8 mouse cellular contexts compared by ENCODE assay signal in genomic region chr6:115134501-115135331, GRCm38 (mm10). TPM values are rescaled to one million over a fixed set of nuclear protein-coding genes. Genes with fewer than 3 reads are reported as not detected.
A peak's percentile ranks its signal among the peaks of the same experiment; 100 is the strongest.
DNase-seq lines count a peak whose midpoint lies in the region; ATAC-seq lines count a peak whose summit lies in the region.

Syn2 (plus strand) TSS chr6:115134902.

- ATAC-seq in hindbrain, embryonic 11.5 days (ENCODE audit: low FRiP score), result peak; percentile 96
- ATAC-seq in lung, embryonic 15.5 days (ENCODE audit: borderline replicate concordance, extremely low read depth, low FRiP score, low TSS enrichment), result peak; percentile 96

- peaks cover 6% of the 10 kb centered on the region for H3K27me3 ChIP-seq in hindbrain, embryonic 11.5 days (ENCODE audit: control insufficient read depth, insufficient read depth, low read length)
- peaks cover 46% of the 10 kb centered on the region for H3K27me3 ChIP-seq in lung, embryonic 15.5 days

- WGBS in hindbrain, embryonic 11.5 days, result under 1% methylated on average over 74 of the region's 75 CpGs
- under 1% methylated on average over 65 of the region's 75 CpGs for WGBS in lung, embryonic 15.5 days

- peak; percentile 5 for DNase-seq in T-cell, adult 2 months (ENCODE audit: low spot score)
- DNase-seq in cerebellum, postnatal 10 days, result peak; percentile 98
- DNase-seq in frontal cortex, postnatal 25 days (ENCODE audit: low spot score in 2 of 2), result peak; percentile 79 to 84
- peak; percentile 94 for DNase-seq in hindbrain, embryonic 11.5 days (ENCODE audit: low spot score)
- peak; percentile 93 to 96 for DNase-seq in layer of hippocampus, postnatal 10 days (ENCODE audit: low spot score in 2 of 2)
- DNase-seq in ovary, postnatal 36 days (ENCODE audit: low spot score), result peak; percentile 84
- DNase-seq in thymus, postnatal 10 days (ENCODE audit: low spot score in 2 of 2), result peak; percentile 70 to 81

- peak within 1 kb of the TSS; percentile 65 for H3K9ac ChIP-seq in hindbrain, embryonic 11.5 days (ENCODE audit: low read depth, low read length)
- H3K9ac ChIP-seq in lung, embryonic 15.5 days, result peak within 1 kb of the TSS; percentile 43

- H3K36me3 ChIP-seq in hindbrain, embryonic 11.5 days (ENCODE audit: control insufficient read depth, insufficient read depth, low read length), result no peaks in the 10 kb centered on the region
- no peaks in the 10 kb centered on the region for H3K36me3 ChIP-seq in lung, embryonic 15.5 days

- H3K27ac ChIP-seq in hindbrain, embryonic 11.5 days (ENCODE audit: low read depth, low read length), result 0 out of 2 replicates have a peak within 1 kb of the TSS, but pooled peaks have one; percentile 17
- no peak within 1 kb of the TSS for H3K27ac ChIP-seq in lung, embryonic 15.5 days

- H3K4me1 ChIP-seq in hindbrain, embryonic 11.5 days (replicated peaks; ENCODE audit: control insufficient read depth, insufficient read depth, low read length), result no peaks in the 10 kb centered on the region
- peaks cover 10% of the 10 kb centered on the region for H3K4me1 ChIP-seq in lung, embryonic 15.5 days

- H3K4me3 ChIP-seq in hindbrain, embryonic 11.5 days (ENCODE audit: low read depth, low read length), result peak within 1 kb of the TSS; percentile 66
- peak within 1 kb of the TSS; percentile 61 for H3K4me3 ChIP-seq in lung, embryonic 15.5 days

- peak within 1 kb of the TSS; percentile 91 for H3K4me2 ChIP-seq in hindbrain, embryonic 11.5 days (replicated peaks; ENCODE audit: low read depth, low read length)
- peak within 1 kb of the TSS; percentile 97 for H3K4me2 ChIP-seq in lung, embryonic 15.5 days

- H3K9me3 ChIP-seq in hindbrain, embryonic 11.5 days (ENCODE audit: control insufficient read depth, low read length), result no peaks in the 10 kb centered on the region
- H3K9me3 ChIP-seq in lung, embryonic 15.5 days, result no peaks in the 10 kb centered on the region

RNA-seq across cellular contexts. Expression of gene Syn2, which starts in this region (rescaled TPM):
- polyA plus RNA-seq in hindbrain, embryonic 11.5 days (2014; fragmentation: Nextera tagmentation; extraction: Ambion mirVana), result 6.0 and 6.2 TPM in 2 replicates
- total RNA-seq in layer of hippocampus, postnatal 10 days (2021), result 100 to 1,000 TPM; 429 to 484 TPM
- 1.6 and 2.1 TPM in 2 replicates for polyA plus RNA-seq in lung, embryonic 15.5 days (2015; fragmentation: Nextera tagmentation; extraction: Ambion mirVana)

Comparison
In these comparisons a context has a peak if more than half of its experiments do, and no peak if none do; other contexts are left out.
1. DNase-seq: peak in every context shown above with its lines; median percentile 98 in cerebellum, postnatal 10 days; 94 in layer of hippocampus, postnatal 10 days; 94 in hindbrain, embryonic 11.5 days; 84 in ovary, postnatal 36 days; 82 in frontal cortex, postnatal 25 days; 76 in thymus, postnatal 10 days; 5 in T-cell, adult 2 months.